Mouse (Mus musculus) embryonic fibroblast, embryonic 13.5 days (primary cell): ENCODE measurements at regions not wholly inside any gene's neighbourhood (a gene's known extent, or its start where the extent isn't known, plus 50 kb on each side); places are given as distances from the start of the nearest gene placed in this dataset.

Source experiments
- H3K27ac ChIP-seq: 2 replicates; pipeline ENCODE4 v1.5.1; 2012; ENCODE audit warnings: low read length, control low read depth, inconsistent platforms; ENCODE audit not compliant: insufficient read depth
- H3K4me1 ChIP-seq: 2 replicates; pipeline ENCODE4 v1.6.1; 2011; ENCODE audit warnings: low read length; ENCODE audit not compliant: control insufficient read depth, insufficient read depth
- H3K4me3 ChIP-seq: 2 replicates; pipeline ENCODE4 v1.5.1; 2011; ENCODE audit warnings: mild to moderate bottlenecking, control low read depth, low read length; ENCODE audit not compliant: insufficient read depth
- CTCF ChIP-seq: IDR thresholded peaks from 2 replicates; pipeline ENCODE4 v1.5.1; 2011; ENCODE audit warnings: mild to moderate bottlenecking, control low read depth, low read length, moderate library complexity, borderline replicate concordance; ENCODE audit not compliant: insufficient read depth
- POLR2A ChIP-seq: IDR thresholded peaks from 2 replicates; pipeline ENCODE4 v1.6.1; 2011; ENCODE audit warnings: low read depth, mild to moderate bottlenecking, control low read depth, low read length, moderate library complexity

DNA sequence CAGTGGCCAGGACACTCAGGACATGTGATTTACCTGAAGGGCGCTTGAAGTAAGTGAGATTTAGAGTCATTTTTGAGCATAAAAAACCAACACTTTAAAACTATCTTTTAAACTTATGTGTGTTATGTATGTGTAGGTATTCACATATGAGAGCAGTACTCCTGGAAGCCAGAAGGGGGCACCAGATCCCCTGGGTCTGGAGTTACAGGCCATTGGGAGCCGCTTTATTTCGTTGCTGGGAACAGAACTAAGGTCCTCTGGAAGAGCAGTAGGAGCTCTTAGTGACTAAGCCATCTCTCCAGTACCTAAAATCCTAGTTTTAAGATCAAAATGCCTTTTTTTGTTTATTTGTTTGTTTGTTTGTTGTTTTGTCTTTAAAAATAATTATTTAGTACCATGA is 192.3 kb upstream of the Wscd1 start:
- Histone ChIP-seq H3K4me1 (no peaks in the 10 kb centered on the region), H3K4me3 (no peak overlapping the region), H3K27ac (no peak overlapping the region)
- TF ChIP-seq CTCF: no peak
- TF ChIP-seq POLR2A: no peak

- Histone ChIP-seq H3K4me3 (no peak overlapping the region), H3K27ac (no peak overlapping the region), H3K4me1 (no peaks in the 10 kb centered on the region)
- TF ChIP-seq CTCF (no peak), POLR2A (no peak)
Observed at GRCm38 (mm10) chr11:71564831-71565230, 184.9 kb upstream of the Wscd1 start.

DNA sequence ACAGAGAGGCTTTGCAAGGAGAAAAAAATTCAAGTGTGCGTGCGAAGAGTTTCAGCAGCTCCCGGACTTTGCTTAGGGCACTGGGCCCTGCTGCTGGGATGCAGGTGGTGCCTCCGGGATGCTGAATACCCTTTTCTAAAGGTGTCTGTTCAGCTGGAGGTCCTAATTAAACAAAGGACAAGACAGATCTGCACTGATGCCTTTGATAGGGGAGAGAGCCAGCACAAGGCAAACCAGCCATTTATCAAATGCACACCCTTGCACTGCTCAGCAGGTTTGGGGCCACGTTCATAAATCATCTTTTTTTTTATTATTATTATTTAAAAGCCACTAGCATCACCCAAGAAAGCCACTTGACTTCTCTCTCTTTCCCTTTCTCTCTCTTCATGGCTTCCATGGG is 172.9 kb upstream of the Wscd1 start:
- Histone ChIP-seq H3K27ac (no peak overlapping the region), H3K4me1 (no peaks in the 10 kb centered on the region), H3K4me3 (no peak overlapping the region)
- TF ChIP-seq CTCF (no peak), POLR2A (no peak)

DNA sequence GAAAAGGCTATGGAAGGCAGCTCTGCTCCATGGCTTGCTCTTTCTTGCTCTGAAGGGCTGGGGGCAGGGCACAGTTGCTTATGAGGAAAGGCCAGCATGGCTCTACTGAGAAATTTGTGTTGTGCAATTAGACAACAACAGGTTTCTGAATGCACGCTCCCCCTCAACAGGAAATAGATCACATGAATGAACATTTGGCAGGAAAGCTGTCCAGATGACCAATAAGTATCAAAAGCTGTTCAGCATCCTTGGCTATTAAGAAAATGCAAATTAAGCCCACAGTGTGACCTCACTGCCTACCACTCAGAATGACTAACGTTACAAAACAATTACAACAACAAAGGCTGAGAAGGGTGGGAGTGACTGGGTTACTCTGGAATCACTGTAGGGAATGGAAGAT is 167.9 kb upstream of the Wscd1 start:
- H3K4me1 ChIP-seq: no peaks in the 10 kb centered on the region
- no peak overlapping the region for H3K27ac ChIP-seq
- H3K4me3 ChIP-seq: no peak overlapping the region
- no peak for TF ChIP-seq POLR2A
- no peak for TF ChIP-seq CTCF

DNA sequence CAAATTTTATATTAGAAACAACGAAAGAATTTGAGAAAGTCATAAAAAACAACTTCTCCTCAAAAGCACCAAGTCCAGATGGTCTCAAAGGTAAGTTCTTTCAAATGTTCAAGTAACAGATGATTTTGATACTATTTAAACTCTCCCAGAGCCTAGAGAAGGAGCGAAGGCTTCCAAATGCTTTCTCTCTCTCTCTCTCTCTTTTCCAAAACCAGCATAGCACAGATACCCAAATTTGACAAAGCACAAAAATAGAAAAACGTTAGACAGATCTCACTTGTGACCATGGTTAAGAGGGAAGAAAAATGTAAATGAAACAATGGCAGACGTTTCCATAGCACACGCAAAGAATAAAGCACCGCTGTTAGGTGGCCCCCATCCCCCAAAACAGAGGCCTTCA is 158.7 kb upstream of the Wscd1 start:
- Histone ChIP-seq H3K4me3 (no peak overlapping the region), H3K27ac (no peak overlapping the region), H3K4me1 (no peaks in the 10 kb centered on the region)
- TF ChIP-seq POLR2A (no peak), CTCF (no peak)

DNA sequence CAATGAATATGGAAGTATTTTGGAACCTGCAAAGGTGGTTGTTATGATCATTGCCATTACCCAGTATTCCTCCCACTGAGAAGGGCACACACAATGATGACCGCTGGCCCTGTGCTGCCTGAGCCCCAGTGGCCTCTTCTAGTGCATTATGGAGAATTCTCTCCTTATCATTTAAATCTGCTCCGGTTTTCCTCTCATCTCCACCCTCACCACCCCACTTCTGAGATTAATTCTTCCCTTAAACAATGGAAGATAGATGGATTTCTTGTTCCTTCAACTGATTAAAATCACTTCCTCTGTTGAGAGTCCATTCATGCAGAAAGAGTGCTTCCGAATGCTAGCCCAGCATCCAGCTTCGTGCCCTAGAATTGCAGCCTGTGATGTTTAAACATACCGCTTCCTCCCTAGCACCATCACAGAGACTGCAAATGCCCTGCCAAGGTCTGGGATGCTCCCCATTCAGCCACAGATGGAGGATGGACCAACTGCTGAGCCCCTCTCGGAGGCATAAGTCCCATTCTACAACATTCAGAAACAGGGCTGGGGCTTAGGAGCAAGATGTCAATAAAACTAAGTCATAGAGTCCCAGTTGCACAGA is 155.4 kb upstream of the Wscd1 start:
- H3K27ac ChIP-seq: no peak overlapping the region
- TF ChIP-seq POLR2A: no peak
- TF ChIP-seq CTCF: no peak
- H3K4me1 ChIP-seq: no peaks in the 10 kb centered on the region
- H3K4me3 ChIP-seq: no peak overlapping the region

GRCm38 (mm10) chr11:71597709-71598108 is 152.0 kb upstream of the Wscd1 start:
- TF ChIP-seq CTCF (no peak), POLR2A (no peak)
- Histone ChIP-seq H3K4me1 (no peaks in the 10 kb centered on the region), H3K27ac (no peak overlapping the region), H3K4me3 (no peak overlapping the region)

DNA sequence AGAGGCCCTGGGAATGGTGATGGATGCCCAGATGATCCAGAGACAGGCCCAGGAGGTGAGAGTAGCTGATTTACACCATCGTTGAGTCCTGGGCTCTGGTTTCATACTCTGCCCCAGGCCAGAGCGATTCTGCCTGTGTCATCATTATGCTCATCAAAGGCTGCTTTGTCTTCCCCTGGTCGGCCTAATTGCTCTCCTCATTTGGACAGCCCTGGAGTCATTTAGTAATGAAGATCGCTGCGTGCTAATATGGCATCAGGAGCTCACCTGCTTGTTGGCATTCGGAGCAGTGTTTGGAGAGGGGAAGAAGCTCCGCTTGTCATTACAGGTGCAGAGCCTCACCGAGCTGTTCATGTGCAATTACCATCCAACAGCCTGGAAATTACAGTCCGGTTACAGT is 138.9 kb upstream of the Wscd1 start:
- no peak overlapping the region for H3K4me3 ChIP-seq
- no peak overlapping the region for H3K27ac ChIP-seq
- no peaks in the 10 kb centered on the region for H3K4me1 ChIP-seq
- TF ChIP-seq POLR2A: no peak
- no peak for TF ChIP-seq CTCF

DNA sequence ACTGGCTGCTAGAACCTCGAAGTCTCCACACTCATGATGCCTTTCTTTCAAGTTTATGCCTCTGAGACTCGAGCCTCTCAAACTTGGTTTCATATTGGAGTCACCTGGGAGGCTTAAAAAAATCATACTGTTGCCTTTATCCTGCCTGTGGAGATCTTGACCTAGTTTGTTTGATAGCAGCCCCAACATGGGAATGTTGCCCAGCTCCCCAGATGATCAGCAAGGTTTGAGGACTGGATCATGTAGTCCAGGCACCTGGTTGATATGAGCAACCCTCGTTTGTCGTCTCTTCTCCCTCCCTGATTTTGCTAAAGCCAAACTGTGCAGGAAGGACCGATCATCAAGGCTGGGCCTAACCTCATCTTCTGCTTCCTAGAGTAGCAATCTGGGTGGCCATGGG is 134.2 kb upstream of the Wscd1 start:
- H3K4me1 ChIP-seq: no peaks in the 10 kb centered on the region
- H3K27ac ChIP-seq: no peak overlapping the region
- TF ChIP-seq CTCF: no peak
- no peak for TF ChIP-seq POLR2A
- H3K4me3 ChIP-seq: no peak overlapping the region

DNA sequence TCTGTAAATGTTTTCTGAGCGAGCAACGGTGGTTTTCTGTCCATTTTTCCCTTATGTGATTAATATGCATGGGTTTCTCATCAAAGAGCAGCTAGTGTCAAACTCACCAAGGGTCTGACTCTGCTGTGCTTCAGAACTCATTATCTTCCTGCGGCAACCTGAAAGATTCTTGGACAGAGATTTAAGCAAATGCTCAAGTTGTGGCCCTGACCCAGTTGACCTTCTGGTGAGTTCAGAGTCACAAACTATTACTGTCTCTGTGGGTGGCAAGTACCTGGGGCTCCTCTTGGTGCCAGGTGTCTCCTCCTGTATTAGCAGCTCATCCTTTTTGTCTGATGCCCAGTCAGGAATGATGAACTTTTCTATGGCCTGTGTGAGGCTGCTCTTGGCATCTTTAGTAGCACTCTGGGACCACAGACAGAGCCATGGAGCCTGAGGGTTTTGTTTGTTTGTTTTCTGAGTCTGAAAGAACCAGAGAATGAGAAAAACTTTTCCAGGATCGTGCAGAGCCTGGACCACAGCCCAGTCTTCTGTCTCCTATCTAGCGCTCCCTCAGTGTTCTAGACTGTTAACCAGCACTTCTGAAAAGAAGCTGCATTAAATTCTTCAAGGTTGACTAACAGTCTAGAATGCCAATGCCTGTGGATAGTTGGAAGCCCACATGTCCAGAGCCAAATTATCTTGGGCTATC is 124.1 kb upstream of the Wscd1 start:
- Histone ChIP-seq H3K4me3 (no peak overlapping the region), H3K4me1 (no peaks in the 10 kb centered on the region)

GRCm38 (mm10) chr11:71636111-71636510 is 113.6 kb upstream of the Wscd1 start:
- Histone ChIP-seq H3K4me3 (no peak overlapping the region), H3K27ac (no peak overlapping the region), H3K4me1 (no peaks in the 10 kb centered on the region)
- TF ChIP-seq POLR2A (no peak), CTCF (no peak)

More for the DNA sequence above, 124.1 kb upstream of the Wscd1 start:
- H3K27ac ChIP-seq: peak overlapping the region; percentile 34
- TF ChIP-seq POLR2A (no peak), CTCF (no peak)
